Mouse (Mus musculus) intestine, postnatal 0 days (tissue): ENCODE data around the gene Ifit3. TPM values are rescaled to one million over a fixed set of nuclear protein-coding genes. Genes with fewer than 3 reads are reported as not detected.
"Not testable (repeated sequence)": the region's sequence is repeated elsewhere in the genome, so short reads cannot be mapped to it uniquely, and the experiment has no call there.

Experiments used
- ATAC-seq: fragments of 200-750 bp; cut with Nextera tagmentation; 2 replicates; pipeline ENCODE4 v1.8.0; 2017; ENCODE audit warnings: mild to moderate bottlenecking, moderate TSS enrichment, moderate library complexity
- H3K27ac ChIP-seq: fragments of 300-500 bp; sonication (generic); 2 replicates; pipeline ENCODE4 v1.5.1; 2014; ENCODE audit warnings: mild to moderate bottlenecking, low read depth, low read length, moderate library complexity
- H3K27me3 ChIP-seq: fragments of 300-500 bp; sonication (generic); replicated peaks from 2 replicates; pipeline ENCODE4 v1.6.1; 2014; ENCODE audit warnings: low read length, mixed read lengths; ENCODE audit not compliant: control insufficient read depth, insufficient read depth
- H3K36me3 ChIP-seq: fragments of 300-500 bp; sonication (generic); 2 replicates; pipeline ENCODE4 v1.6.1; 2014; ENCODE audit warnings: mild to moderate bottlenecking, moderate library complexity; ENCODE audit not compliant: control insufficient read depth, insufficient read depth
- H3K4me1 ChIP-seq: fragments of 300-500 bp; sonication (generic); replicated peaks from 2 replicates; pipeline ENCODE4 v1.6.1; 2014; ENCODE audit warnings: antibody characterized with exemption, low read length, mixed read lengths; ENCODE audit not compliant: control insufficient read depth, insufficient read depth
- H3K4me2 ChIP-seq: fragments of 300-500 bp; sonication (generic); replicated peaks from 2 replicates; pipeline ENCODE4 v1.6.1; 2014; ENCODE audit warnings: low read depth, mild to moderate bottlenecking, moderate library complexity
- H3K4me3 ChIP-seq: fragments of 300-500 bp; sonication (generic); 2 replicates; pipeline ENCODE4 v1.5.1; 2014; ENCODE audit warnings: low read depth, low read length
- H3K9ac ChIP-seq: fragments of 300-500 bp; sonication (generic); 2 replicates; pipeline ENCODE4 v1.6.1; 2014; ENCODE audit warnings: mild to moderate bottlenecking, low read depth, low read length
- H3K9me3 ChIP-seq: fragments of 300-500 bp; sonication (generic); 2 replicates; pipeline ENCODE4 v1.6.1; 2016; ENCODE audit warnings: mixed run types; ENCODE audit not compliant: control insufficient read depth
- CTCF ChIP-seq: sonication (generic); IDR thresholded peaks from 2 replicates; pipeline ENCODE4 v1.5.1; 2016; ENCODE audit warnings: low read depth, mild to moderate bottlenecking, control low read depth, antibody characterized with exemption, moderate library complexity
- WGBS: fragments of 180-500 bp; shearing (Covaris S2); extraction: QIAGEN DNeasy Blood & Tissue Kit; methylation state at CpG from one replicate; pipeline ENCODE4 v1.1.7; 2014; 5-methylcytosine and 5-hydroxymethylcytosine counted together
- polyA plus RNA-seq: library from polyadenylated mRNA; unstranded; fragments of >200 nt; fragmentation: Nextera tagmentation; extraction: Ambion mirVana; gene quantifications from 2 replicates; pipeline ENCODE4 v1.2.1, GENCODE M21; 2015

Gene Ifit3
- polyA plus RNA-seq, 1 experiment from 2014 or later = 50.2 TPM

GRCm38 (mm10) chr19:34566178-34566784, 17.1 kb upstream of the Ifit3 start:
- Histone ChIP-seq H3K4me3 (no peak overlapping the region), H3K27me3 (no peaks in the 10 kb centered on the region), H3K36me3 (no peaks in the 10 kb centered on the region), H3K4me1 (no peaks in the 10 kb centered on the region), H3K9ac (no peak overlapping the region), H3K27ac (no peak overlapping the region), H3K9me3 (no peaks in the 10 kb centered on the region), H3K4me2 (no peak overlapping the region)
- ATAC-seq = no peak
- TF ChIP-seq CTCF = no peak
- WGBS = 88% methylated on average over 1 of the region's 1 CpGs

- no peak for TF ChIP-seq CTCF
- H3K4me1 ChIP-seq = 0 out of 2 replicates have a peak, but pooled peaks cover 3% of the 10 kb centered on the region
- H3K27me3 ChIP-seq = no peaks in the 10 kb centered on the region
- WGBS = 54% methylated on average over 7 of the region's 7 CpGs
- H3K4me2 ChIP-seq = no peak overlapping the region
- no peak overlapping the region for H3K9ac ChIP-seq
- H3K27ac ChIP-seq = no peak overlapping the region
- no peaks in the 10 kb centered on the region for H3K9me3 ChIP-seq
- H3K4me3 ChIP-seq = no peak overlapping the region
- no peak for ATAC-seq
- H3K36me3 ChIP-seq = no peaks in the 10 kb centered on the region; the same call in 1 of the 2 replicates
Measured at GRCm38 (mm10) chr19:34568988-34569895, 14.1 kb upstream of the Ifit3 start.

GRCm38 (mm10) chr19:34569896-34570476, 13.3 kb upstream of the Ifit3 start:
- no peak overlapping the region for H3K4me2 ChIP-seq
- WGBS = 73% methylated on average over 4 of the region's 4 CpGs
- no peaks in the 10 kb centered on the region; the same call in 1 of the 2 replicates for H3K36me3 ChIP-seq
- peak; percentile 47; the same call in 1 of the 2 replicates for ATAC-seq
- H3K9me3 ChIP-seq = no peaks in the 10 kb centered on the region
- no peak for TF ChIP-seq CTCF
- H3K9ac ChIP-seq = no peak overlapping the region
- H3K27me3 ChIP-seq = no peaks in the 10 kb centered on the region
- H3K4me3 ChIP-seq = no peak overlapping the region
- H3K27ac ChIP-seq = no peak overlapping the region
- 0 out of 2 replicates have a peak, but pooled peaks cover 3% of the 10 kb centered on the region for H3K4me1 ChIP-seq

- H3K27ac ChIP-seq = no peak overlapping the region
- no peak overlapping the region for H3K4me3 ChIP-seq
- no peaks in the 10 kb centered on the region for H3K9me3 ChIP-seq
- WGBS = 97% methylated on average over 1 of the region's 1 CpGs
- 0 out of 2 replicates have a peak, but pooled peaks cover 3% of the 10 kb centered on the region for H3K4me1 ChIP-seq
- no peaks in the 10 kb centered on the region for H3K27me3 ChIP-seq
- no peak for TF ChIP-seq CTCF
- no peak overlapping the region for H3K9ac ChIP-seq
- 0 out of 2 replicates have a peak overlapping the region, but pooled peaks have one; percentile 6 for H3K4me2 ChIP-seq
- H3K36me3 ChIP-seq = no peaks in the 10 kb centered on the region; the same call in 1 of the 2 replicates
- no peak for ATAC-seq
Measured at GRCm38 (mm10) chr19:34571080-34571479, 12.3 kb upstream of the Ifit3 start.

- ATAC-seq = peak; percentile 61
- Histone ChIP-seq H3K9ac (no peak overlapping the region), H3K4me3 (no peak overlapping the region), H3K27ac (no peak overlapping the region), H3K4me1 (0 out of 2 replicates have a peak, but pooled peaks cover 3% of the 10 kb centered on the region), H3K36me3 (no peaks in the 10 kb centered on the region; the same call in 1 of the 2 replicates), H3K9me3 (no peaks in the 10 kb centered on the region), H3K4me2 (no peak overlapping the region), H3K27me3 (no peaks in the 10 kb centered on the region)
- WGBS = 70% methylated on average over 5 of the region's 5 CpGs
- TF ChIP-seq CTCF = no peak
Measured at GRCm38 (mm10) chr19:34573650-34574049, 9.7 kb upstream of the Ifit3 start.

GRCm38 (mm10) chr19:34577121-34577520, 6.2 kb upstream of the Ifit3 start:
- Histone ChIP-seq H3K36me3 (no peaks in the 10 kb centered on the region; the same call in 1 of the 2 replicates), H3K27ac (no peak overlapping the region), H3K4me3 (no peak overlapping the region), H3K4me1 (0 out of 2 replicates have a peak, but pooled peaks cover 3% of the 10 kb centered on the region), H3K27me3 (no peaks in the 10 kb centered on the region), H3K9ac (no peak overlapping the region), H3K9me3 (no peaks in the 10 kb centered on the region), H3K4me2 (no peak overlapping the region)
- ATAC-seq = no peak
- WGBS = 74% methylated on average over 1 of the region's 1 CpGs
- TF ChIP-seq CTCF = no peak

GRCm38 (mm10) chr19:34582696-34583095, 635 bp upstream of the Ifit3 start:
- ATAC-seq, H3K27ac ChIP-seq, H3K4me3 ChIP-seq, H3K27me3 ChIP-seq, H3K9ac ChIP-seq, H3K9me3 ChIP-seq, H3K4me2 ChIP-seq, H3K36me3 ChIP-seq, H3K4me1 ChIP-seq: not testable (repeated sequence)
- WGBS = 93% methylated on average over 2 of the region's 2 CpGs
